Mouse (Mus musculus) heart, embryonic 16.5 days (tissue): ENCODE measurements around the gene Zdhhc14. TPM values are rescaled to one million over a fixed set of nuclear protein-coding genes. Genes with fewer than 3 reads are reported as not detected.

ENCODE experiments used
- ATAC-seq: fragments of 200-750 bp; cut with Nextera tagmentation; replicated peaks from 2 replicates; pipeline ENCODE4 v1.8.0; 2017; ENCODE audit warnings: moderate number of reproducible peaks; ENCODE audit not compliant: insufficient read depth, low FRiP score; ENCODE audit errors: extremely low read depth
- H3K27ac ChIP-seq: fragments of 300-500 bp; sonication (generic); 2 replicates; pipeline ENCODE4 v1.5.1; 2014; ENCODE audit warnings: mild to moderate bottlenecking, low read length, control low read depth, moderate library complexity
- H3K27me3 ChIP-seq: fragments of 300-500 bp; sonication (generic); 2 replicates; pipeline ENCODE4 v1.6.1; 2014; ENCODE audit warnings: low read length, mixed read lengths; ENCODE audit not compliant: control insufficient read depth, insufficient read depth
- H3K36me3 ChIP-seq: fragments of 300-500 bp; sonication (generic); 2 replicates; pipeline ENCODE4 v1.6.1; 2014; ENCODE audit not compliant: control insufficient read depth, insufficient read depth
- H3K4me1 ChIP-seq: fragments of 300-500 bp; sonication (generic); 2 replicates; pipeline ENCODE4 v1.6.1; 2014; ENCODE audit warnings: low read length, mixed read lengths; ENCODE audit not compliant: control insufficient read depth, insufficient read depth
- H3K4me2 ChIP-seq: fragments of 300-500 bp; sonication (generic); 2 replicates; pipeline ENCODE4 v1.6.1; 2014; ENCODE audit warnings: low read depth, mild to moderate bottlenecking, control low read depth, low read length
- H3K4me3 ChIP-seq: fragments of 300-500 bp; sonication (generic); 2 replicates; pipeline ENCODE4 v1.5.1; 2014; ENCODE audit warnings: mild to moderate bottlenecking, control low read depth, low read length
- H3K9ac ChIP-seq: fragments of 300-500 bp; sonication (generic); 2 replicates; pipeline ENCODE4 v1.6.1; 2014; ENCODE audit warnings: low read length, control low read depth
- H3K9me3 ChIP-seq: fragments of 300-500 bp; sonication (generic); replicated peaks from 2 replicates; pipeline ENCODE4 v1.6.1; 2016; ENCODE audit warnings: low read length; ENCODE audit not compliant: control insufficient read depth
- WGBS: fragments of 180-500 bp; shearing (Covaris S2); extraction: QIAGEN DNeasy Blood & Tissue Kit; methylation state at CpG from one replicate; pipeline ENCODE4 v1.1.7; 2014; 5-methylcytosine and 5-hydroxymethylcytosine counted together
- polyA plus RNA-seq: library from polyadenylated mRNA; unstranded; fragments of >200 nt; fragmentation: Nextera tagmentation; extraction: Ambion mirVana; gene quantifications from 2 replicates; pipeline ENCODE4 v1.2.1, GENCODE M21; 2015

Gene Zdhhc14
- 1.3 TPM in 2 replicates for polyA plus RNA-seq

DNA sequence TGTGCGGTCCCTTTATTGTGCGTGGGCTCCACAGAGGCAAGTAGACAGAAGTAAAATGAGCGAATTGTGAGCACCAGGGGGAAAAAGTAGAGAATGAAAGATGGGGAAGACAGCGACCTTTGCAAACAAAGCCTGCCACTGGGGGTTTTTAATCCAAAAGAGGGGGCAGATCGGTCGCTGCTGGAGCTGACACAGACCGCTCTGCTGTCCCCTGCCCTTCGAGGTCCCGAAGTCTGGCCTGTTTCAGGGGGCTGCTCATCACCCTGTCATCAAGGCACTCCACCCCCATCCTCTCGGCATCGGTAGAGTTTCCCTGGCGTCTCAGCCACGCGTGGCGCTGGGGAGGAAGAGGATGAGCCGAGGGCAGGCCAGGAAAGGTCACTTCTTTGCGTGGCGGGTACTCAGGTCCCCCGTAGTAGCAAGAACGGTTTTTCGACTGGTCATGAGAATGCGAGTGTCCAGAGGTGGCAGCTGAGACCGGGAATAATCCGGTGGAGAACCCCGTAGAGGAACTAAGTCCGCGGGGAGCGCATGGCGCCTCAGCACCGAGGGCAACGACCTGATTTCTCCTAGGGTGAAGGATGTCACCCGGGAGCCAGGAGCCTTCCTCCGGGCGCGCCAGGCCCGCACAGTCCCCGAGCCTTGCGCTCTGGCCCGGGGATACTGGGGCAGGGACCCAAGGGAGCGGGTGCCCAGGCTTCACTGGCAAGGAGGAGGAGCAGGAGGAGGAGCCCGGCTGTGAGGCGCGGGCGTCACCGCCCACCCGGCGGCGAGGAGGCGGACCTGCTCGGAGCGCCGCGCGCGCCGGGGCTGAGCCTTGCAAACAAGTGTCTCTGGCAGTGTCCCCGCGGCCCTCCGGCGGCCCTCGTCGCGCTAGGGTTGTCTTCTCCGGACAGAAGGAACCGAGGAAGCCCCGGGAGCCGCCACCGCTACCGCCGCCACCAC, at the start of gene Zdhhc14:
Gene Zdhhc14, plus strand, starts transcription at position 757 of the 945 bp plus-strand sequence.
- peak; percentile 90 for ATAC-seq
- under 1% methylated on average over 66 of the region's 70 CpGs for WGBS
- Histone ChIP-seq H3K4me3 (peak within 1 kb of the TSS; percentile 69), H3K27me3 (peaks cover 5% of the 10 kb centered on the region), H3K4me1 (peaks cover 12% of the 10 kb centered on the region), H3K9me3 (no peaks in the 10 kb centered on the region), H3K9ac (peak within 1 kb of the TSS; percentile 76), H3K4me2 (peak within 1 kb of the TSS; percentile 92), H3K27ac (peak within 1 kb of the TSS; percentile 84), H3K36me3 (no peaks in the 10 kb centered on the region)

DNA sequence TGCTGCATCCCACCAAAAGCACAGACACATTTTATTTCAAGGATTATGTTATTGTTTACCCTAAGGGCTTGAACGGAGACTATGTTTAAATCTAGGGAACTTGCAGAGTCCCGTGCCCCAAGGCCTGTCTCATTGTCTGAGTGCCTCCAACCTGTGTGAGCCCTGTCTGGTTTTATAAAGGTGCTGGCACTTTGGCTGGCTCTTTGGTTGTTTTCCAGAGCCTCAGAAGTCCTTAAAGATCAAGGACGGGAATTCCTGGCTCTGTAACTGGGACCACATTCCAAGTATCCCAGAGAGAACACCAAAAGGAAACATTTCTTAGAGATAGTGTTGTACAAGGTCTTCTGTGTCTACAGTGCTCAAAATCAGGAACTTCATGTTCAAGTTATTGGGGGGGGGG, 49.1 kb upstream of the Zdhhc14 start:
- Histone ChIP-seq H3K36me3 (no peaks in the 10 kb centered on the region), H3K4me1 (peaks cover 13% of the 10 kb centered on the region), H3K9ac (no peak overlapping the region), H3K4me2 (no peak overlapping the region), H3K27ac (no peak overlapping the region), H3K27me3 (no peaks in the 10 kb centered on the region), H3K4me3 (no peak overlapping the region), H3K9me3 (no peaks in the 10 kb centered on the region)
- no peak for ATAC-seq
- 52% methylated on average over 3 of the region's 3 CpGs for WGBS

DNA sequence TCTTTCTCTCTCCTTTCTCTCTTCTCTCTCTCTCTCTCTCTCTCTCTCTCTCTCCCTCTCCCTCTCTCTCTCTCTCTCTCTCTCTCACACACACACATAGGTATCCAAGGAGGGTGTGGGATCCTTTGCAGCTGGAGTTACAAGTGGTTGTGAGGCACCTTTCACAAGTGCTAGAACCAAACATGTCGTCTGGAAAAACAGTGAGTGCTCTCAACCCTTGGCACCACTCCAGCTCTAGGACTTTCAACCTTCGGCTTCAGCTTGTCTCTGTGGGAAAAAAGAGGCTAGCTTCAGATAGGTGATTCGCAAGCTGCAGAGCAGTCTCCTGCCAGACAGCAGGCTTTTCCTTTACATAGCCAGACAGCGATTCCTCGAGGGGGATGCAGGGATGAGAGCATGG, 48.6 kb upstream of the Zdhhc14 start:
- H3K4me1 ChIP-seq = peaks cover 11% of the 10 kb centered on the region
- H3K9ac ChIP-seq = no peak overlapping the region
- WGBS = 21% methylated on average over 5 of the region's 5 CpGs
- H3K4me2 ChIP-seq = no peak overlapping the region
- H3K4me3 ChIP-seq = no peak overlapping the region
- no peaks in the 10 kb centered on the region for H3K9me3 ChIP-seq
- no peaks in the 10 kb centered on the region for H3K36me3 ChIP-seq
- ATAC-seq = no peak
- H3K27me3 ChIP-seq = no peaks in the 10 kb centered on the region
- H3K27ac ChIP-seq = no peak overlapping the region

DNA sequence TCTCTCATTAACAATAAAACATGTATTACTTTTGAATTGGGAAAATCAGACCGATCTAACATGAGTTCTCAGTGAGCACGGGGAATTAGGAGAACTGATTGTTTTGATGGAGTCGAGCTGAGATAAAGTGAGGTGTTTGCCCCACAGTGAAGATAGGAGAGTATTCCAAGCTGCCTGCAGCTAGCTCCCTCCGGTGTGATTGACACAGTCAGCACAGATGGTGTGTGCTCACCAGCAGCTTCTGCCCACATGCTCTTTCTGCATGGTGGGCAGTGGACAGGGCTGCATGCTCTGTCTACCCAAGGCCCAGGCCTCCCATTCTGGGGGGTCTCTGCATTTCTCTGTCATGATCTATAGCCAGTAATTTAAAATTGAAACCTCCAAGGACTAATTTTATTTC, 38.7 kb upstream of the Zdhhc14 start:
- Histone ChIP-seq H3K9ac (no peak overlapping the region), H3K9me3 (no peaks in the 10 kb centered on the region), H3K27ac (no peak overlapping the region), H3K4me3 (no peak overlapping the region), H3K27me3 (peaks cover 2% of the 10 kb centered on the region; the same call in 1 of the 2 replicates), H3K36me3 (no peaks in the 10 kb centered on the region), H3K4me1 (0 out of 2 replicates have a peak, but pooled peaks cover 4% of the 10 kb centered on the region), H3K4me2 (no peak overlapping the region)
- ATAC-seq = no peak
- 57% methylated on average over 4 of the region's 4 CpGs for WGBS

DNA sequence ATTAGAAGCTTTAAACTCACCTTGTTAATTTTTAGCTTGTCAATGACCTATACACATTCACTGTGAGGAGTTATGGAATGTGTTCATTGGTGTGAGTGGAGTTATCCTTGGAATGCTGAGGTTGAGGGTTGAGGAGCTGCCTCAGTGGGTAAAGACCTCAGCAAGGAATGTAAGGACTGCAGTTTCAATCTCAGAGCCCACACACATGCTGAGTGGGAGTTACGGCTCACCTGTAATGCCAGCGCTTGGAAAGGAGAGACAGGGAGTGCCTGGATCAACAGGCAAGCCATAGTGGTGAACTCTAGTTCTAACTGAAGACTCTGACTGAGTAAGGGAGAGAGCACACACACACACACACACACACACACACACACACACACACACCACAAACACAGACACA, 28.4 kb upstream of the Zdhhc14 start:
- no peaks in the 10 kb centered on the region for H3K9me3 ChIP-seq
- no peak for ATAC-seq
- WGBS = 84% methylated on average over 2 of the region's 2 CpGs

DNA sequence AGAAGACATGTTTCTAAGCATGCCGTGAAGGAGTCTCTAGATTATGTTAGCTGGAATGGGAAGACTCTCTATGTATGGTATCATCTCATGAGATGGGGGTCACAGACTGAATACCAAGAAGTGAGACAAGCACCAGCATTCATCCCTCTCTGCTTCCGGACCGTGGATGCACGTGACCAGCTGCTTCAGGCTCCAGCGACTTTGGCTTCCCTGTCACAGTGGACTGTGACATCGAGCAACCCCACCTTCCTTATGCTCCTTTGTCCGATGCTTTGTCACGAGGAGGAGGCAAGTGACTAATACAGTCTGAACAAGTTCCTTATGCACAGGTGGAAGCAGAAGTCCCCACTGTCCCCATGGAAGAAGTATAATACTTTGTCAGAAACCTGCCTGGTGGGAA, 25.6 kb upstream of the Zdhhc14 start:
- no peak overlapping the region for H3K9ac ChIP-seq
- no peak for ATAC-seq
- no peak overlapping the region for H3K4me2 ChIP-seq
- H3K27me3 ChIP-seq = no peaks in the 10 kb centered on the region
- 79% methylated on average over 8 of the region's 8 CpGs for WGBS
- no peak overlapping the region for H3K27ac ChIP-seq
- no peaks in the 10 kb centered on the region for H3K4me1 ChIP-seq
- H3K9me3 ChIP-seq = no peaks in the 10 kb centered on the region
- H3K36me3 ChIP-seq = no peaks in the 10 kb centered on the region
- no peak overlapping the region for H3K4me3 ChIP-seq

More for the DNA sequence above, 28.4 kb upstream of the Zdhhc14 start:
- H3K4me3 ChIP-seq = no peak overlapping the region
- no peaks in the 10 kb centered on the region for H3K4me1 ChIP-seq
- no peaks in the 10 kb centered on the region for H3K36me3 ChIP-seq
- H3K27ac ChIP-seq = no peak overlapping the region
- no peak overlapping the region for H3K4me2 ChIP-seq
- no peaks in the 10 kb centered on the region for H3K27me3 ChIP-seq
- H3K9ac ChIP-seq = no peak overlapping the region

DNA sequence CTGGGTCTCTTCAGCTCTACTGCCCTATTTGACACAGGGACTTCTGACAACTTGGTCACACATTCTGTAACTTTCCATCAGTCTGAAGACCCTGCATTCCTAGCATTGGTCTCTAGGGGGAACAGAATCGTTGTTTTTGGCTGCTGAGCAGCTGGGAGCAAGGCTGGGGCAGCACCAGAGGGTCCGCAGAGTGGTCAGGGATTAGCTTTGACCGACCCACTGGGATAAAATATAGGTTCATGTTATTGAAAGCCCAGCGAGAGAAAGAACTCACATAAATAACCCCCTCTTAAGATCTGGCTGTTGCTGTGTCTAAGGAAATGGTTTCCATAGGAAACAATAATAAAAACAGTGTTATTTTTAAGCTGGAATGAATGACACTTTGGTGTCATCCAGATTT, 25.2 kb upstream of the Zdhhc14 start:
- Histone ChIP-seq H3K9ac (no peak overlapping the region), H3K27me3 (no peaks in the 10 kb centered on the region), H3K27ac (no peak overlapping the region), H3K36me3 (no peaks in the 10 kb centered on the region), H3K4me2 (no peak overlapping the region), H3K9me3 (no peaks in the 10 kb centered on the region), H3K4me3 (no peak overlapping the region), H3K4me1 (no peaks in the 10 kb centered on the region)
- ATAC-seq = no peak
- WGBS = 31% methylated on average over 4 of the region's 4 CpGs

DNA sequence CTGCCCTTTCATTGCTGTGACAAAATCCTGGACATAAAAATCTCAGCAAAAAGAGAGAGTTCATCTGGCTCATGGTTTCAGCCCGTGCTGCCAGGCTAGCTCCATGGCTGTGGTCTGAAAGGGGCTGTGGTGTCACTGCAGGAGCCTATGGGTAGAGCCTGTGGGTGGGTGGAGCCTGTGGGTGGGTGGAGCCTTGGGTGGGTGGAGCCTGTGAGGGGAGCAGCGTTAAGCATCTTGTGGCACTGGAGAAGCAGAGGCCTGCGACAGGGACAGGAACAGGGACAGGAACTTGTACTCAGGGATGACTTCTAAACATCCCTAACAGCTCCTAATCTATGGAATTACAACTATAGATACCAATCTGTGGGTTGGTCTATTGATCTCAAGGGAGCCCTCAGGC, 20.1 kb upstream of the Zdhhc14 start:
- Histone ChIP-seq H3K36me3 (no peaks in the 10 kb centered on the region), H3K27ac (no peak overlapping the region), H3K9ac (no peak overlapping the region), H3K9me3 (no peaks in the 10 kb centered on the region), H3K27me3 (no peaks in the 10 kb centered on the region), H3K4me1 (no peaks in the 10 kb centered on the region), H3K4me2 (no peak overlapping the region), H3K4me3 (no peak overlapping the region)
- no peak for ATAC-seq
- WGBS = 42% methylated on average over 3 of the region's 3 CpGs

DNA sequence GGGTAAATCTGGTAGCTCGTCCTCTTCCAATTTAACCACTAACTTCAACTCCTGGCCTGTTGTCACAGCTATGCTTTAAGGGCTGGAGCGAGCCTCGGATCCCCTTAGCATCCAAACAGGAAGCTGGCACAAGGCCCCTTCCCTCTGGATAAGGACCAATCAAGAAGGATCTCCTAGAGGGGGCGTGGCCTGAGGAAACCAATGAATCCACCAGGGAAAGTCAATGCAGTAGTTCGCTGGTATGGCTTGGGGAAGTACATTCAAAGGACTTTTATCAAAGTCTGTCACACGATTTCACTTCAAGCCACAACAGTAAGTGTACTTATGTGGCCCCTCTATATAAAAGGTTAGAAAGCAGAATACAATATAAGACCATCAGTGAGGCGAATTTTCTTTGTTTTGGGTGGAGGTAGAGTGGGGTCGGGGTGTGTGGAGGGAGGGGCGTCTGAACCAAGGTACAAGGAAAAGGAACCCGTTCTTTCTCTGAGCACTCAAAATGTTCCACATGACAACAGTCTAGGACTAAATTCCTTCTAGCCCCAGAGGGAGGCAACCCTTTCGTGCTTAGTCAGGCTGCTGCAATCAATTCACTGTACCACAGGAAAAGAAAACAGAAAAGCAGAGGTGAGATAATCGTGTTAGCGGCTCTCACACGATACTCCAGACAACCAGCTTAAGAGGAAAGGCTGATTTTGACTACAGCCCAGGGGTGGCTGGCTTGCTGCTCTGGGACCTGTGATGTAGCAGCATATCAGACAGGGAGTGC, 16.2 kb upstream of the Zdhhc14 start:
- ATAC-seq = no peak
- no peak overlapping the region for H3K27ac ChIP-seq
- 38% methylated on average over 14 of the region's 14 CpGs for WGBS
- H3K27me3 ChIP-seq = no peaks in the 10 kb centered on the region
- H3K9ac ChIP-seq = no peak overlapping the region
- no peak overlapping the region for H3K4me3 ChIP-seq
- H3K4me1 ChIP-seq = no peaks in the 10 kb centered on the region
- no peaks in the 10 kb centered on the region for H3K36me3 ChIP-seq
- peak overlapping the region; percentile 21; the same call in 1 of the 2 replicates for H3K4me2 ChIP-seq
- H3K9me3 ChIP-seq = no peaks in the 10 kb centered on the region
